Mouse (Mus musculus) kidney, embryonic 14.5 days (tissue): ENCODE results near the gene Pygl. TPM values are rescaled to one million over a fixed set of nuclear protein-coding genes. Genes with fewer than 3 reads are reported as not detected.

Source experiments
- ATAC-seq: fragments of 200-750 bp; cut with Nextera tagmentation; 2 replicates; pipeline ENCODE4 v1.8.0; 2017; ENCODE audit warnings: moderate number of reproducible peaks, mild to moderate bottlenecking, moderate TSS enrichment, moderate library complexity; ENCODE audit not compliant: low FRiP score, low TSS enrichment
- H3K27ac ChIP-seq: fragments of 300-500 bp; sonication (generic); 2 replicates; pipeline ENCODE4 v1.5.1; 2014; ENCODE audit warnings: low read depth, mild to moderate bottlenecking, low read length, moderate library complexity, mixed read lengths
- H3K27me3 ChIP-seq: fragments of 300-500 bp; sonication (generic); 2 replicates; pipeline ENCODE4 v1.6.1; 2014; ENCODE audit warnings: mild to moderate bottlenecking, low read length; ENCODE audit not compliant: control insufficient read depth, insufficient read depth
- H3K36me3 ChIP-seq: fragments of 300-500 bp; sonication (generic); 2 replicates; pipeline ENCODE4 v1.6.1; 2014; ENCODE audit warnings: low read length, mixed read lengths; ENCODE audit not compliant: control insufficient read depth, insufficient read depth
- H3K4me1 ChIP-seq: fragments of 300-500 bp; sonication (generic); 2 replicates; pipeline ENCODE4 v1.6.1; 2014; ENCODE audit warnings: low read length, mixed read lengths; ENCODE audit not compliant: control insufficient read depth, insufficient read depth
- H3K4me2 ChIP-seq: fragments of 300-500 bp; sonication (generic); replicated peaks from 2 replicates; pipeline ENCODE4 v1.6.1; 2014; ENCODE audit warnings: low read depth, mild to moderate bottlenecking, low read length
- H3K4me3 ChIP-seq: fragments of 300-500 bp; sonication (generic); 2 replicates; pipeline ENCODE4 v1.5.1; 2014; ENCODE audit warnings: mild to moderate bottlenecking, low read length
- H3K9ac ChIP-seq: fragments of 300-500 bp; sonication (generic); 2 replicates; pipeline ENCODE4 v1.6.1; 2014; ENCODE audit warnings: low read depth, mild to moderate bottlenecking, low read length, moderate library complexity
- H3K9me3 ChIP-seq: fragments of 300-500 bp; sonication (generic); 2 replicates; pipeline ENCODE4 v1.6.1; 2016; ENCODE audit warnings: low read length; ENCODE audit not compliant: control insufficient read depth
- WGBS: fragments of 180-500 bp; shearing (Covaris S2); extraction: QIAGEN DNeasy Blood & Tissue Kit; methylation state at CpG from one replicate; pipeline ENCODE4 v1.1.7; 2014; 5-methylcytosine and 5-hydroxymethylcytosine counted together
- polyA plus RNA-seq: library from polyadenylated mRNA; unstranded; fragments of >200 nt; fragmentation: Nextera tagmentation; extraction: Ambion mirVana; gene quantifications from 2 replicates; pipeline ENCODE4 v1.2.1, GENCODE M21; 2014

Gene Pygl
- polyA plus RNA-seq: 17.8 and 27.5 TPM in 2 replicates

GRCm38 (mm10) chr12:70231294-70231693 is at the start of gene Pygl:
Gene Pygl (minus strand): TSS chr12:70231488.
- Histone ChIP-seq H3K27ac (no peak within 1 kb of the TSS), H3K27me3 (no peaks in the 10 kb centered on the region), H3K36me3 (no peaks in the 10 kb centered on the region), H3K4me1 (peaks cover 13% of the 10 kb centered on the region), H3K4me2 (no peak within 1 kb of the TSS), H3K9me3 (no peaks in the 10 kb centered on the region), H3K4me3 (no peak within 1 kb of the TSS), H3K9ac (no peak within 1 kb of the TSS)
- no peak for ATAC-seq
- 74% methylated on average over 2 of the region's 2 CpGs for WGBS

- H3K9ac ChIP-seq: no peak overlapping the region
- no peak overlapping the region for H3K4me3 ChIP-seq
- H3K9me3 ChIP-seq: no peaks in the 10 kb centered on the region
- H3K4me2 ChIP-seq: no peak overlapping the region
- WGBS: 93% methylated on average over 2 of the region's 2 CpGs
- ATAC-seq: no peak
- H3K27me3 ChIP-seq: no peaks in the 10 kb centered on the region
- 0 out of 2 replicates have a peak, but pooled peaks cover 4% of the 10 kb centered on the region for H3K4me1 ChIP-seq
- H3K27ac ChIP-seq: no peak overlapping the region
- H3K36me3 ChIP-seq: no peaks in the 10 kb centered on the region
Measured at GRCm38 (mm10) chr12:70280930-70281329, 49.6 kb upstream of the Pygl start.

- H3K27ac ChIP-seq: no peak overlapping the region
- H3K36me3 ChIP-seq: no peaks in the 10 kb centered on the region
- H3K4me1 ChIP-seq: 0 out of 2 replicates have a peak, but pooled peaks cover 4% of the 10 kb centered on the region
- no peak overlapping the region for H3K9ac ChIP-seq
- H3K4me3 ChIP-seq: no peak overlapping the region
- H3K9me3 ChIP-seq: no peaks in the 10 kb centered on the region
- no peaks in the 10 kb centered on the region for H3K27me3 ChIP-seq
- WGBS: 89% methylated on average over 10 of the region's 10 CpGs
- H3K4me2 ChIP-seq: no peak overlapping the region
- ATAC-seq: no peak
Measured at GRCm38 (mm10) chr12:70280381-70280780, 49.1 kb upstream of the Pygl start.

- Histone ChIP-seq H3K4me2 (no peak overlapping the region), H3K4me1 (no peaks in the 10 kb centered on the region), H3K4me3 (no peak overlapping the region), H3K9me3 (no peaks in the 10 kb centered on the region), H3K27me3 (no peaks in the 10 kb centered on the region), H3K9ac (no peak overlapping the region), H3K36me3 (no peaks in the 10 kb centered on the region), H3K27ac (no peak overlapping the region)
- no peak for ATAC-seq
- whole genome bisulfite sequencing: 52% methylated on average over 12 of the region's 12 CpGs
Measured at GRCm38 (mm10) chr12:70277071-70277939, 46.0 kb upstream of the Pygl start.

- Histone ChIP-seq H3K9me3 (no peaks in the 10 kb centered on the region), H3K4me2 (no peak overlapping the region), H3K27me3 (no peaks in the 10 kb centered on the region), H3K9ac (no peak overlapping the region), H3K27ac (no peak overlapping the region), H3K36me3 (no peaks in the 10 kb centered on the region), H3K4me3 (no peak overlapping the region), H3K4me1 (no peaks in the 10 kb centered on the region)
- ATAC-seq: no peak
- 87% methylated on average over 6 of the region's 6 CpGs for WGBS
Measured at GRCm38 (mm10) chr12:70269724-70270123, 38.4 kb upstream of the Pygl start.

GRCm38 (mm10) chr12:70267314-70267713 is 36.0 kb upstream of the Pygl start:
- Histone ChIP-seq H3K9me3 (no peaks in the 10 kb centered on the region), H3K9ac (no peak overlapping the region), H3K27me3 (no peaks in the 10 kb centered on the region), H3K27ac (no peak overlapping the region), H3K4me1 (no peaks in the 10 kb centered on the region), H3K36me3 (no peaks in the 10 kb centered on the region), H3K4me2 (no peak overlapping the region), H3K4me3 (no peak overlapping the region)
- no peak for ATAC-seq
- 87% methylated on average over 9 of the region's 9 CpGs for WGBS

- Histone ChIP-seq H3K9me3 (no peaks in the 10 kb centered on the region), H3K4me1 (no peaks in the 10 kb centered on the region), H3K27me3 (no peaks in the 10 kb centered on the region), H3K9ac (no peak overlapping the region), H3K4me3 (no peak overlapping the region), H3K4me2 (no peak overlapping the region), H3K36me3 (no peaks in the 10 kb centered on the region), H3K27ac (no peak overlapping the region)
- 35% methylated on average over 8 of the region's 8 CpGs for WGBS
- ATAC-seq: no peak
Measured at GRCm38 (mm10) chr12:70266494-70266931, 35.2 kb upstream of the Pygl start.

- Histone ChIP-seq H3K9me3 (no peaks in the 10 kb centered on the region), H3K36me3 (no peaks in the 10 kb centered on the region)
- 37% methylated on average over 7 of the region's 7 CpGs for WGBS
Measured at GRCm38 (mm10) chr12:70263721-70264120, 32.4 kb upstream of the Pygl start.

GRCm38 (mm10) chr12:70262271-70262953 is 31.1 kb upstream of the Pygl start:
- Histone ChIP-seq H3K27me3 (no peaks in the 10 kb centered on the region), H3K4me3 (no peak overlapping the region), H3K9me3 (no peaks in the 10 kb centered on the region), H3K9ac (no peak overlapping the region), H3K27ac (no peak overlapping the region), H3K4me2 (no peak overlapping the region), H3K36me3 (no peaks in the 10 kb centered on the region), H3K4me1 (no peaks in the 10 kb centered on the region)
- 93% methylated on average over 17 of the region's 17 CpGs for WGBS
- ATAC-seq: no peak

More at GRCm38 (mm10) chr12:70263721-70264120, 32.4 kb upstream of the Pygl start:
- Histone ChIP-seq H3K9ac (no peak overlapping the region), H3K4me1 (no peaks in the 10 kb centered on the region), H3K27me3 (no peaks in the 10 kb centered on the region), H3K27ac (no peak overlapping the region), H3K4me2 (no peak overlapping the region), H3K4me3 (no peak overlapping the region)
- no peak for ATAC-seq
